Mouse (Mus musculus) CD8-positive naive resting alpha-beta T cell, adult 2 months (primary cell): ENCODE measurements around the gene Nrm.

Source experiments
- DNase-seq, 2 experiments: peaks; one replicate each; pipeline ENCODE4 v3.0.0; 2022; ENCODE audit warnings: low read depth in 2 of 2, low spot score in 2 of 2

The Nrm gene

DNA sequence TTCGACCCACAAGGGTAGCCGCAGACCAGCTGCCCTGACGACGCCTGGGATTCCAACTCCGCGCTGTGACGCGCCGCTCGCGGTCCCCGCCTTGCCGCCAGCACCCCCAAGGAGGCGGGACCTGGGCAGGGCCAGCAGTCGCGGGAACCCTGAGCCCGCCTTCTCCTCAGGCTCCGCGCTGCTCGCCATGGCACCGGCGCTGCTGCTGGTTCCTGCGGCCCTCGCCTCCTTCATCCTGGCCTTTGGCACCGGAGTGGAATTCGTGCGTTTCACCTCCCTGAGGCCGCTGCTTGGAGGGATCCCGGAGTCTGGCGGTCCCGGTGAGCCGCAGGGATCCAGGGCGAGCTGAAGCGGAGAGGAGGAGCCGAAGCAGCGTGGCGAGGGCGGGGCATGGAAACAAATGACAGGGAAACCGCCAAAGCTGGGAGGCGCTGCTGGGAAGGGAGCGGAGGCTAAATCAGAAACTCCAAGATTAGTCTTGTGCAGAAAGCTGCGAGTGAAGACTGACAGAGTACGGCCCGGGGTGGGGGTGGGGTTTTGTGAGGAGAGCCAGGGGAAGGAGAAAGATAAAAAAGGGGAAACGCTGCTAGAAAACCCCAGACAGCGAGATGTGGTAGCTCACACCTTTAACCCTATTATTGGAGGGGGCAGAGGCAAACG is at the start of gene Nrm:
TSS of gene Nrm (plus strand) at position 121 of the 660 bp plus-strand sequence.
- DNase-seq: peak; percentile 79 to 85

DNA sequence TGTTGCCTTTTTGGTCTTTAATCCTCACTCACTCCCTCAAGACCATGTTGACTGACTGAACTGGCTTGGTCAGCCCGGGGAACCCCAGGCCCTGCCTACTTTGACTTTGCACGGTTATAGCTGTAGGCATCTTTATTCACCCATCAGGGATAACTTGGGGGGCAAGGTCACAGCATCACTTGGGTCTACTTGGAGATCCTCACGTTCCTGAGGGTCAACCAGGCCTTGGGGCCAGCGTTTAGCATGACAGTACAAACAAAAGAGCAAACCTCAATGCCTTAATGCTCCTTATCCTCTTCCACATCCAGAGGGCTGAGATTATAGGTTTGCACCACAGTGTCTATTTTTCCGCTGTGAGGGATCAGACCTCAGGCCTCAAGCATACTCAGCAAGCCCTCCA is 48.8 kb upstream of the Nrm start:
- no peak for DNase-seq

DNA sequence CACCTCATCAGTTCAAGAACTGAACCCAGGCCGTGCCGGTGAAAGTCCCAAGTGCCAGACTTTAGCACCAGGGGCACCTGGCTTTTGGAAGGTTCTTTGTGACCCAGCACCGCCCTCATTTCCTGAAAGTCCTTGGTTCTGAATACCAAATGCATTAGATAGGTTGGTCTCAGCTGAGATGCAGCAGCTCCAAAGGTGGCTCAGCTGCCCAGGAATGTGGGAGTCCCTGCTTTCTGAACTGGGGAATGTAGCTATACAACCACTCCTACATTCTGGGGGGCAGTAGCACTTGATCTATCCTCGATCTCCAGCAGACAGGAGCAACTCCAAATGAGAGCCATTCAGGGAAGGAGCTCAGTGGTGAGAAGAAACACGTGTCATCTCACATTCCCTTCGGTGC is 48.4 kb upstream of the Nrm start:
- no peak for DNase-seq

DNA sequence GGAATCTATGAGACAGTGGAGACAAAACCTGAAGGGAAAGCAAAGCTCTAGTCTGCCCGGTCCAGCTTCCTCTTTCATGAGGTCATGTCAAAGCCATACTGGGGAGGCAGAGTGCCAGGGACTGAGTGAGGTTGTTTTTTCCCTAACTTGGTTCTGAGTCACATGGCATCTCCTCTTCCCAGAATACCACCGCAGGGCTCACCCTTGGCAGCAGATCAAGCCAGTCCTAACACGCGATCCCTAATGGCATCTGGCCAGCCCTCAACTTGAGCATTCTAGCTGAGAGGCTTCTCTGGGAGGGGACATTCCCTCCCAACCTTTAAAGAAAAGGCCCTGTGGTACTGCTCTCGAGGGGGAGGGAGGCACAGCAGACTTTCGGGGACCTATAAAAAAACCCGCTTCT is 47.9 kb upstream of the Nrm start:
- DNase-seq: peak in 1 of 2 experiments; percentile 15

DNA sequence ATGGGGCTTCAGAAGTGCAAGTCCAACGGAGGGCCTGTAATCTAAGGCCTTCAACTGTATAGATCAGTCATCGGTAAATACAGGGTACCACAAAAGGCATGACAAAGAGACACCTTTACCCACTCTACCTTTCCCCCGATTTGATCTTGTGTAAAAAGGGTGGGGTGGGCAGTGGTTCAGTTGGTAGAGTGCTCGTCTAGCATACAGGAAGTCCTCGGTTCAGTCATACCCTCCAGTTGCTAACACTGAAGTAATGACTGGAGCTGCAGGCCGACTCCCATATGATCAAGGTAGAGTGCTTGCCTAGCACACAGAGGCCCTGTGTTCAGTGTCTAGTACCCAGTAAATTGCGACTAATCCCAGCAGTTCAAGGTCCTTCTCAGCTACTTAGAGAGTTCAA is 47.5 kb upstream of the Nrm start:
- DNase-seq: peak; percentile 53 to 58

DNA sequence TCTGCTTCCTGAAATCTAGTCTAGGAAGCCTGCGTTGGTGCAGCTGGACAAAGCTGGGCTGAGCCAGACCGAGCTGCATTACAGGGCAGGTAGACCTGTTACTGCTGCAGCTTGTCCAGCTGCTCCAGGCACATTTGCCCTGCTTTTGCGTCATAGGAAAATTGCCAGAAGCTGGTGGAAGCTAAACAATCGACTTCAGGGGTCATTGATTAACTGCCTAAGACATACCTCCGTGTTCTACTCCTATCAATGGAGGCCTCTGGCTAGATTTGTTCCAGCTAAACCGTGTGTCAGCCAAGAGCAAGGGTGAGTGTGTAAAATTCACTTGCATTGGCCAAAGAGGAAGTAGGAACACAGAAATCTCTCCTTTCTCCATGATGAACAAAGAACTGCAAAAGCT is 46.4 kb upstream of the Nrm start:
- no peak for DNase-seq

DNA sequence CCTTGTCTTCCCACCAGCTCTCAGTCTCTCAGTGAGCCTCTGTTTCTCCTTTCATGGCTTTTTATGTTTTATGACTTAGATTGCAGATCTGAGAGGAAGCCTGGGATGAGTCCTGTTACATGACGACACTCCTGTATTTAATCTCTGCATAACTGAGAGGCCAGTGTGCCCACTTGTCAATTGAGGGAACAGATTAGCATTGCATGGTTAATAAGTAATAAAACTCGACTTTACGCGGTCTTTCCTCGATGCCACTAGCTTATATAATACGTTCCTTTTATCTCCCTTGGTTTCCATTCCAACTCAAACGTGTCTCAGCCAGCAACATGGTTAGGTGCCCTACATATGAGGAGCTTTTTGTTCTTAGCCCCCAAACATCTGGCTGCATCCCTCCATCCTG is 45.3 kb upstream of the Nrm start:
- DNase-seq: no peak

DNA sequence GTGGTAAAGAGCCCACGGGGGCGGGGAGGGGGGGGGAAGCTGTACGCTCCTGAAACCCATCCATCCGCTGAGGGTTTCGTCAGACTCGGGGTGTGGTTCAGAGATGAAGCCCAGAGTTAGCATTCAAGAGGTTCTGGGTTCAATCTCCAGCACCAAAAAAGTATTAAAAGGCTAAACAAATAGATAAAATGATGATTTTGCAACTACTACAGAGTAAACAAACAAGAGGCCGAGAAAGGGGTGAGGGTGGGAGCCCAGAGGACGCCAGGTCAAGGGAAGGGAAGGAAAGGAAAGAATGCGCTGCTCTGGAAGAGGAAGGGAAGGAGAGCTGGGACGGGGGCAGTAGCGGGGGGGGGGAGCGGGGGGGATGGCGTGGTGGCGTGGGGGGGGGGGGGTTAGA is 44.4 kb upstream of the Nrm start:
- DNase-seq: no peak

DNA sequence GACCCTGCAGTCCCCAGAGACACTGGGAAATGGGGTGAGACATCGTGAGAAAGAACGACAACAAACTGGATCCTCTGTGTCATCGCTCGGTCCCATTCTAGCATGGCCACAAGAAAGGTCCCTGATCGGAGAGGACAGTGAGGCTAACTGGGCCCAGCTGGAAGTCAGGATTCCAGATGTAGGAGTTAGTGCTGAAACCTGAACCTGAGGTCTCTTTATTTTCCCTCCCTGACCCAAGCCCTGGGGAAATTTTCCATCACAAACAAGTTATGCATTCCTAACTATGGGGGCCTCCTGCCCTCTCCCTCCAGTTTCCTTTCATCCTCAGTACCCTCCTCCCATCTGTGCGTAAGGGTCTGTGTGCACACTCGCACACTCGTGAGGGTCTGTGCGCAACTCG is 43.9 kb upstream of the Nrm start:
- DNase-seq: no peak

DNA sequence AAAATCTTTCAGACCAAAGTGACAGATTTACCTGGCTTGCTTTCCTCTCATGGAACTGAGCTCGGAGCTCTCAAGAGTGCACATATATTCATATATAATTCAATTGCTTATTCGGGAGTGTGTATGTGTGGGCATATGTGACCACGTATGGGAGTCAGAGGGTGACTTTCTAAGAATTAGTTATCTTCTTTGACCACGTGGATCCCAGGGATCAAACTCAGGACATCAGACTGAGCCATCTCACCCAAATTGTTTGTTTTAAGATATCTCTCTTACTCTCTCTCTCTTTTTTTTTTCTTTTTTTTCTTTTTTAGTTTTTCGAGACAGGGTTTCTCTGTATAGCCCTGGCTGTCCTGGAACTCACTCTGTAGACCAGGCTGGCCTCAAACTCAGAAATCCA is 41.0 kb upstream of the Nrm start:
- no peak for DNase-seq

DNA sequence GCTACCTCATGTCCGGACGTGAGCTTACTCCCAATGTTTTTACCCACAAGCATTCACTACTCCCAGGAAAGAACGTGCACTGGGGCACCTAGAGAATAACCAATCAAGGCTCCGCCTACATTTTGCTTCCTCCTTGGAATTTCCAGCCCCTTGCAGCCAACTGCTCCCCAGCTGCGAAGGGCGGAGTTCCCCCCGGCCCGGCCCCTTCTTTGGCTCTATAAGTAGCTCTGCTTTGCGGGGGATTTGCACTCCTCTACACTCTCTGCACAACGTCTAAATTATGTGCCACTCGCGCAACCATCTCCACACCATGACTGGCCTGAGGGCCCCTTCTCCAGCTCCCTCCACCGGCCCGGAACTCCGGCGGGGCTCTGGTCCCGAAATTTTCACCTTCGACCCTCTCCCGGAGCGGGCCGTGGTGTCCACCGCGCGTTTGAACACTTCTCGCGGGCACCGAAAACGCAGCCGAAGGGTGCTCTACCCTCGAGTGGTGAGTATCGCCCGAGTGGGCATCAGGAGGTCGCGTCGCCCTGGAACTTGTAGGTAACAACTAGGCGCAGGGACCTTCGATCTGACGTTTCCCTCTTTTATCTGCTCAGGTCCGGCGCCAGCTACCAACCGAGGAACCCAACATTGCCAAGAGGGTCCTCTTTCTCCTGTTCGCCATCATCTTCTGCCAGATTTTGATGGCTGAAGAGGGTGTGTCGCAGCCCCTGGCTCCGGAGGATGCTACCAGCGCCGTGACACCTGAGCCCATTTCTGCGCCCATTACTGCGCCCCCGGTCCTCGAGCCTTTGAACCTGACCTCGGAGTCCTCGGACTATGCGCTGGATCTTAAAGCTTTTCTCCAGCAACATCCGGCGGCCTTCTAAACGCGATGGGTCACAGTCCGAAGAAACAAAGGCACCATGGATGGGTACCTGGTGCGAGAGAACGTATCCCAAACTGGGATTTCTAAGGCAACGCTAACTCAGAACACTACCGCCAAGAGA is 39.4 kb upstream of the Nrm start, which contains the start of gene Ier3:
TSS of gene Ier3 (plus strand) at position 246 of the 992 bp plus-strand sequence.
- peak; percentile 21 to 35 for DNase-seq

DNA sequence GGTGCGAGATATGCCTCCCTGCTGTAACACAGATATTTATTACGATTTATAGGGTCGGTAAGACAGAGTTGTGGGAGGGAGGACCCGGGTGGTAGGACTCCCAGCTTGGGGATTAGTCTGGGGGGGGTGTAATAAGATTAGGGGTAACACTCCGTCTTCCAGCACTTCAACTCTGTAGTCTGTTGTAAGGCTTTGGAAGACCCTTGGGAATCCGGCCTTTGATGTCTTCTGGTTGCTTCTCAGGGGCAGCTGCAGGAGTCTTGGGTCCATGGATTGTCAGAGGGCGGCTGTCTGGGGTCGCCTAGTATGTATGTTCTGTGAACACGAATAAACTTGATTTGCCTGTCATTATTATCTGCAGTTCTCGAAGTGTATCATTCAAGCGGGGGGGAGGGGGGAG is 38.6 kb upstream of the Nrm start:
- DNase-seq: no peak

DNA sequence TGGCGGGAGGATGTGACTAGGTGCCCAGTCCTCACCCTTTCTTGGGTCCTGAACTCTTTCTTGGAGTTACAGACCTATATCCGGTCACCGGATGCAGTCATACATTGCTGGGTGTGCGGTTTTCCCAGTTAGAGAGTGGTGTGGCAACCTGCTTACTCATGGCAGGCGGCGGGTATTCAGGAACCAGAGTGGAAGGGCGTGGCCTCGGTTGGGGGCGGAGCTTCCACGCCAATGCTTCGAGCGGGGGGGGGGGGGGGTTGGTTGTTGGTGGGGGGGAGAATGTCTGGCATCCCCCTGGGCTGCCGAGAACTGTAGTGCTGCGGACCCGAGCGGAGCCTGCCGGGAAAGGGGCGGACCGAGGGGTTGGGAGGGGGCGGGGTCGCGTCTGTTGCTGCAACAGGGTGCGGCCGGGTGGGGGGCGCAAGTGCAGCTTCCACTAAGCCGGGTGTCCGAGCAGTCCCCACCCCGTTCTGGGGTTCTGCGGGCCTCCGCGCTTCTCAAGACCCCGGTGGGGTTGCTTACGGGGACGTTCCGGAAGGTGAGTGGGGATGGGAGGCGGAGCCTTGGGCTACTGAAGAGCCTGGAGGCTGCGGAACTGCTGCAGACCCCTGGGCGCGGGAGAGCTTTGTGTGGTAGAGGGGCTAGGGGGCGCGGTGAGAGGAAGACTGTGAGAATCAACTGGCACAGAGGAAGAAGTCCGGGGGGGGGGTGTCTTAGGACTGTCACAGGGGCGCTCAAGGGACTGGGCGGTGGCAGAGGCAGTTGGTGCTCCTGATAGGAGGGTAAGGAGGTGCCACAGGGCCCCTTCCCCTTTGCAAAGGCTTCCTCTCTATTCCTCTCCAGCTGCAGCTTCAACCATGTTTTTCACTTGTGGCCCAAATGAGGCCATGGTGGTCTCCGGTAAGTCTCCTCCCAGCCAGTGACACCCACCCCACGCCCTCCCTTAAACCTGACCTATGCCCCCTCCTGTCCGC is 37.9 kb upstream of the Nrm start, which contains the start of gene Flot1:
TSS of gene Flot1 (plus strand) at position 267 of the 974 bp plus-strand sequence.
- DNase-seq: peak; percentile 66 to 67

DNA sequence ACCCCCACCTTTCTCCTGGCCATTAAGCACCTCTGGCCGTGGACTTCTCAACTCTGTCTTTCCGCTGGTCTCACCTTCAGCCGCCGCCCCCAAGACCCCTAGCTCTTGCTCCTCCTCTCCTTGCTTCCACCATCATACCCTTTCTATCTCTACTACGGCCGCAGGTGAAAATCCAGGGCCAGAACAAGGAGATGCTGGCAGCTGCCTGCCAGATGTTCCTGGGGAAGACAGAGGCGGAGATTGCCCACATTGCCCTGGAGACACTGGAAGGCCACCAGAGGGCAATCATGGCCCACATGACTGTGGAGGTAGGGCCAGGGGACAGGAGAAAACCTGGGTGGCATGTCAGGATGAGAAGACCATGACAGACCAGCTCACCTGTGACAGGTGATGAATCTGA is 36.7 kb upstream of the Nrm start:
- DNase-seq: no peak

DNA sequence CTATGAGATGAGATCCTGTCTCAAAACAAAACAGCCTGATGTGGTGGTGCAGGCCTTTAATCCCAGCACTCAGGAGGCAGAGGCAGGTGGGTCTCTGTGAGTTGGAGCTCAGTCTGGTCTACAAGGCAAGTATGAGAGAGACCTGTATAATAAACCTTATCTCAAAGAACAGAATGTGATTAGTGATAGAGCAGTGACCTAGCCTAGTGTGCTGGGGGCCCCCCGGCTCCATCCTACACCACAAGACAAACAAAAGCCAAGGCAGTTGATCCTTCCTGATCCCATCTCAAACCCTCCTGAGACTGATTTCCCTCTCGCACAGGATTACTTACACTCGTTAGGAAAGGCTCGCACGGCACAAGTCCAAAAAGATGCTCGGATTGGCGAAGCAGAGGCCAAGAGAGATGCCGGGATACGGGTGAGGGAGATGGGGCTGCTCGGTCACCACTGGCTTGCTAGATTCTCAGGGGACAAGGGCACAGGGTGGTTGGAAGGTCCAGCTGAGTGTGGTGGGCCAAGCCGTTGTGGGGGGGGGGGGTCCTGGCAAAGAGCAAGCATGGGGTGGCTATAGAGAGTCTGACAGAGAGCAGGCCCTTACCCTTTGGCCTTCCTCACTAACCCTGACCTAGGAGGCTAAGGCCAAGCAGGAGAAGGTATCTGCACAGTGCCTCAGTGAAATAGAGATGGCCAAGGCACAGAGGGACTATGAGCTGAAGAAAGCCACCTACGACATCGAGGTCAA is 35.8 kb upstream of the Nrm start:
- no peak for DNase-seq

DNA sequence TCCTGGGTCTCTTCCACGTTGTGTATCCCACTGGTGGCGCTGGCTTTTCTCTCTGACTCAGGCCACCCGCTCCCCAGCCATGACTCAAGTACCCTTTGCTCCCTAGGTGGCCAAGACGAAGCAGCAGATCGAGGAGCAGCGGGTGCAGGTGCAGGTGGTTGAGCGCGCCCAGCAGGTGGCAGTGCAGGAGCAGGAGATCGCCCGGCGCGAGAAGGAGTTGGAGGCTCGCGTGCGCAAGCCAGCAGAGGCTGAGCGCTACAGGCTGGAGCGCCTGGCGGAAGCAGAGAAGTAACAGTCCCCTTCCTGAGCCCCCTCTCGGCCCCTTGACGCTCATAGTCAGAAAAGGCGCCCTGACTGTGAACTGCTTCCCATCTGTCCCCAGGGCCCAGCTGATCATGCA is 31.4 kb upstream of the Nrm start:
- peak; percentile 87 to 88 for DNase-seq

DNA sequence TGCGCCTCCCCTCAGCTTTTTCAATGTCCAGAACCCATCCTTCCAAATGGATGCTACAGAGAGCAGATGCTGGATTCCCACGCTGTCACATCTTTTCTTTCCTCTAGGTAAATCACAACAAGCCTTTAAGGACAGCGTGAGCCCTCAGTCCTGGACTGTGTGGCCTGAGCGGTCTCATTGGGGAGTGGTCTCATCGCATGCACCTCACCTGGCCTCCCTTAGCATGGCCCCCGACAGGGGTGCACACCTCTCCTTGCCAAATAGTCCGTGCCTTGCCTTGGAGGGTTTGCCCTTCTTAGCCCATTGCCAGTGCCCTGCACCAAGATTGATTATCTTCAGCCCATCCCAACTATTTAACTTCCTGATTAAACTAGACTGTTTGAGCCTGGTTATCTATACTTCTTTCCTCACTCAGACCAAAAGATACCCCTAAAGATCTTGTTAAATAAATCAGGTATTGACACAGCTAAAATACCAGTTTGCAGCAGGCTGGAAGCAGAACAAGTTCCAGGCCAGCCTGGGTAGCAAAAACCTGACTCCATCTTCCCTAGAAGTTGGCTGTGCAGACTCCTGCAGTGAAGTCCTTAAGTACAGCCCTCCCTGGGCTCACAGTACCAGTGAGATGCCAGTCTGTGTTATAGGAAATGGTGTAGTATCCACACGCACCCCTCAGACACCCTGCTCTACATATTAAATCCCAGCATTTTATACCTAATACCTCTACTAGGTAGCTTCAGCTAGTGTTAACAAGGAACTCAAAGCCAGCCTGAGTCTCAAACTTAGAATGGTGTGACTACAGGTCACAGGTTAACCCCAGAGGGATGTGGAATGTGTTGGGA is 28.5 kb upstream of the Nrm start:
- no peak for DNase-seq

DNA sequence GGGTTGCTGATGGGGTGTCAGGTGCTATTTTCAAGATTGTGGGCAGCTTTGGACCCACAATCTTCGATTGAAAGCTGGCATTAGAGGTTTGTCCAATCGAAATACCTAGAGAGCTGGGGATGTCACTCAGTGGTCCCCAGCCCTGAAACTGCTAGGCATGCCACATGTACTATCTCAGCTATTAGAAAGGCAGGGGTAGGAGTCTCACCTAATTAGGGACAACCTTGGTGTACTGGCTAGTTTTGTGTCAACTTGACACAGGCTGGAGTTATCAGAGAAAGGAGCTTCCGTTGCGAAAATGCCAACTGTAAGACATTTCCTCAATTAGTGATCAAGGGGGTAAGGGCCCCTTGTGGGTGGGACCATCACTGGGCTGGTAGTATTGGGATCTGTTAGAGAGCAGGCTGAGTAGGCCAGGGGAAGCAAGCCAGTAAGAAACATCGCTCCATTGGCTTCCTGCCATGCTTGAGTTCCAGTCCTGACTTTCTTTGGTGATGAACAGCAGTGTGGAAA is 27.8 kb upstream of the Nrm start:
- DNase-seq: no peak

DNA sequence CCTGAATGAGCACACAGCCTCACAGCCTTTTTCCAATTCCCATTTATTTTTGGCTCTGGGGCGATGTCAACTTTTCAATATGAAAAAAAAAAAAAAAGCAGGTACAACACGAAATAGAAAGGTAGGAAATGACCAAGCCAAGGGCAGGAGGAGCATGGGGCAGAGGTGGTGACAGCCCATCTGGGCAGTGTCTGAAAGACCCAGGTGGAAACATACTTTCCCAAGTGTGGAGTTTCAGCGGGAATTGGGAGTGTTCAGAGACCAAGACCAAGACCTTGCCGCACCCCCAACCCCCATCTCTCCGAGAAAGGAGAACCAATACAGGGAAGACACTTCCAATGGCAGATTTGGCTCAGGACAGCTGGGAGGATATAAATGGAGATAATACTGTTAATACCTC is 27.2 kb upstream of the Nrm start:
- DNase-seq: no peak
